Mouse (Mus musculus): Measurements from ENCODE around the gene Tspan6. TPM values are rescaled to one million over a fixed set of nuclear protein-coding genes. Genes with fewer than 3 reads are reported as not detected.

Tspan6 gene
- polyA plus RNA-seq, 1 experiment from 2014 or later = 30.2 TPM

- H3K36me3 ChIP-seq = no peaks in the 10 kb centered on the region
- no peak overlapping the region for H3K27ac ChIP-seq
- no peak overlapping the region for H3K4me3 ChIP-seq
- no peaks in the 10 kb centered on the region for H3K4me1 ChIP-seq
- no peak overlapping the region for H3K9ac ChIP-seq
- no peak overlapping the region for H3K4me2 ChIP-seq
- WGBS (ENCODE audit: insufficient replicate concordance) = 22% methylated on average over 3 of the region's 3 CpGs
- H3K27me3 ChIP-seq (replicated peaks) = no peaks in the 10 kb centered on the region
- no peaks in the 10 kb centered on the region for H3K9me3 ChIP-seq (replicated peaks)
- ATAC-seq = no peak
Observed at GRCm38 (mm10) chrX:133887308-133887707, 10.9 kb downstream of the Tspan6 start.

GRCm38 (mm10) chrX:133869743-133870142, 28.5 kb downstream of the Tspan6 start:
- Histone ChIP-seq H3K4me1 (no peaks in the 10 kb centered on the region), H3K36me3 (no peaks in the 10 kb centered on the region), H3K27me3 (replicated peaks) (no peaks in the 10 kb centered on the region), H3K4me2 (no peak overlapping the region), H3K4me3 (no peak overlapping the region), H3K27ac (no peak overlapping the region), H3K9me3 (replicated peaks) (no peaks in the 10 kb centered on the region), H3K9ac (no peak overlapping the region)
- 29% methylated on average over 6 of the region's 6 CpGs for WGBS (ENCODE audit: insufficient replicate concordance)
- no peak for ATAC-seq

- Histone ChIP-seq H3K27me3 (replicated peaks) (no peaks in the 10 kb centered on the region), H3K4me1 (no peaks in the 10 kb centered on the region), H3K9ac (no peak overlapping the region), H3K9me3 (replicated peaks) (no peaks in the 10 kb centered on the region), H3K4me2 (no peak overlapping the region), H3K27ac (no peak overlapping the region), H3K4me3 (no peak overlapping the region), H3K36me3 (no peaks in the 10 kb centered on the region)
- WGBS (ENCODE audit: insufficient replicate concordance) = 84% methylated on average over 4 of the region's 4 CpGs
- no peak for ATAC-seq
Observed at GRCm38 (mm10) chrX:133853637-133854036, 44.6 kb downstream of the Tspan6 start.

GRCm38 (mm10) chrX:133850680-133851079, 47.5 kb downstream of the Tspan6 start, which contains the start of gene Tnmd:
Gene Tnmd, plus strand, starts transcription at chrX:133850980.
- H3K4me3 ChIP-seq = no peak within 1 kb of the TSS
- H3K4me1 ChIP-seq = no peaks in the 10 kb centered on the region
- 61% methylated on average over 5 of the region's 5 CpGs for WGBS (ENCODE audit: insufficient replicate concordance)
- no peak within 1 kb of the TSS for H3K27ac ChIP-seq
- no peak for ATAC-seq
- no peak within 1 kb of the TSS for H3K9ac ChIP-seq
- no peaks in the 10 kb centered on the region for H3K9me3 ChIP-seq (replicated peaks)
- no peaks in the 10 kb centered on the region for H3K36me3 ChIP-seq
- H3K4me2 ChIP-seq = no peak within 1 kb of the TSS
- no peaks in the 10 kb centered on the region for H3K27me3 ChIP-seq (replicated peaks)

Other genes starting within 250 kb of the Tspan6 start
- gene Pcdh19, start 209.4 kb downstream of the Tspan6 start, polyA plus RNA-seq (2016; fragmentation: Nextera tagmentation; extraction: Ambion mirVana) = 0.14 and 0.21 TPM in 2 replicates
- gene Tnmd, start 47.4 kb downstream of the Tspan6 start, polyA plus RNA-seq (2016; fragmentation: Nextera tagmentation; extraction: Ambion mirVana) = not detected in 2 replicates
- 0.14 and 0.17 TPM in 2 replicates for gene Srpx2, start 10.0 kb upstream of the Tspan6 start, polyA plus RNA-seq (2016; fragmentation: Nextera tagmentation; extraction: Ambion mirVana)
- 1.7 and 2.0 TPM in 2 replicates for gene Sytl4, start 83.4 kb upstream of the Tspan6 start, polyA plus RNA-seq (2016; fragmentation: Nextera tagmentation; extraction: Ambion mirVana)
- gene Cstf2, start 160.8 kb upstream of the Tspan6 start, polyA plus RNA-seq (2016; fragmentation: Nextera tagmentation; extraction: Ambion mirVana) = 38.3 and 40.2 TPM in 2 replicates